Mouse (Mus musculus) embryonic fibroblast, embryonic 13.5 days (primary cell): ENCODE measurements around the gene Cdkn2aip. TPM values are rescaled to one million over a fixed set of nuclear protein-coding genes. Genes with fewer than 3 reads are reported as not detected.

Experiments used
- H3K27ac ChIP-seq: 2 replicates; pipeline ENCODE4 v1.5.1; 2012; ENCODE audit warnings: low read length, control low read depth, inconsistent platforms; ENCODE audit not compliant: insufficient read depth
- H3K4me1 ChIP-seq: 2 replicates; pipeline ENCODE4 v1.6.1; 2011; ENCODE audit warnings: low read length; ENCODE audit not compliant: control insufficient read depth, insufficient read depth
- H3K4me3 ChIP-seq: 2 replicates; pipeline ENCODE4 v1.5.1; 2011; ENCODE audit warnings: mild to moderate bottlenecking, control low read depth, low read length; ENCODE audit not compliant: insufficient read depth
- CTCF ChIP-seq: IDR thresholded peaks from 2 replicates; pipeline ENCODE4 v1.5.1; 2011; ENCODE audit warnings: mild to moderate bottlenecking, control low read depth, low read length, moderate library complexity, borderline replicate concordance; ENCODE audit not compliant: insufficient read depth
- POLR2A ChIP-seq: IDR thresholded peaks from 2 replicates; pipeline ENCODE4 v1.6.1; 2011; ENCODE audit warnings: low read depth, mild to moderate bottlenecking, control low read depth, low read length, moderate library complexity
- polyA plus RNA-seq: library from polyadenylated mRNA; stranded (reverse); fragments of >200 nt; gene quantifications from 2 replicates; pipeline ENCODE4 v1.2.4, GENCODE M21; 2011; ENCODE audit warnings: low read depth; ENCODE audit not compliant: missing spikeins, insufficient read length

Cdkn2aip gene
- 9.8 and 10.4 TPM in 2 replicates for polyA plus RNA-seq

DNA sequence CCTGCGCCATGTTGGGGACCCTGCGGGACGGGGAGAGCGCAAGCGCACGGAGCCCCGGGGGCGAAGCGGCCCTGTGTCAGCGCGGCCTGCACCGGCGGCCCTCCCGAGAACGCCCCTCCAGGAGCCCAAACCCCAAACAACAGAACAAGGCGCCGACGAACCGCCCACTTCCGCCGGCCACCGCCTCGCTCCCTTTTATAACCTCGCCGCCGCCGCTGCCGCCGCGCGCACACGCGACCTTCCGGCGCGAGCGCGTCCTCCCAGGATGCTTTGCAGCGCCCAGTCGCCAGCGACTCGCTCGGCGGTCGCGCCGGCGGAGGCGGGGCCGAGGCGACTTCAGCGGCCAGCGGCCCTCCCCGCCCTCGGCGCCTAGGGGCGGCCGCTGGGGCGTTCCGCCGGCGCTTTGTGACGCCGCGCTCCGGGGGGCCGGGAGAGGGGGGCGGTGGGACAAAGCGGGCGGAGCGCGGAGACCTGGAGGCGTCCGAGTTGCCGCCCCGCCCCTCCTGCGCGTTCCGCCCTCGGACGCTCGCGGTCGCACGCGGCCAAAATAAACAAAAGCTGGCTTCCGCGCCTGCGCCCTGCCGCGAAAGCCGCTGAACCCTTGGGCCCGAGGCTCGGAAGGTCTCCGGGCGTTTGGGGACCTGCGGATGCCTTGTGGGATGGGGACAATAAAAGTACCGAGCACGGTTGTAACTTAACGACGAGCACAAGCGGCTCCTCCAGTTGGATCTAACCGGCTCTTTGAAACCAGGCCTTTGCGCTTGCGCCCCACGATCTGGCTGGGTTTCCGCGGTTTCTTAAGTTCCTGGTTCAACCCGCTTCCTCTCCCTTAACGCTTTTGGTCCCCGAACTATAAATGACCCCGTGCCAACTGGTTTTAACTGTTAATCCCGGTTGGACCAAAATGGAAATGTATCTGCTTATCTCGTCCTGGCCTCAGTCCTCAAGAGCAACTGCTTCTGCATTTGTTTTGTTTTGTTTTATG is at the start of gene Cdkn2aip:
TSS of gene Cdkn2aip (minus strand) at position 172 of the 985 bp plus-strand sequence.
- 0 out of 2 replicates have a peak, but pooled peaks cover 4% of the 10 kb centered on the region for H3K4me1 ChIP-seq
- peak within 1 kb of the TSS; percentile 91 for H3K4me3 ChIP-seq
- TF ChIP-seq CTCF (no peak), POLR2A (peak; percentile 86)
- peak within 1 kb of the TSS; percentile 95 for H3K27ac ChIP-seq

DNA sequence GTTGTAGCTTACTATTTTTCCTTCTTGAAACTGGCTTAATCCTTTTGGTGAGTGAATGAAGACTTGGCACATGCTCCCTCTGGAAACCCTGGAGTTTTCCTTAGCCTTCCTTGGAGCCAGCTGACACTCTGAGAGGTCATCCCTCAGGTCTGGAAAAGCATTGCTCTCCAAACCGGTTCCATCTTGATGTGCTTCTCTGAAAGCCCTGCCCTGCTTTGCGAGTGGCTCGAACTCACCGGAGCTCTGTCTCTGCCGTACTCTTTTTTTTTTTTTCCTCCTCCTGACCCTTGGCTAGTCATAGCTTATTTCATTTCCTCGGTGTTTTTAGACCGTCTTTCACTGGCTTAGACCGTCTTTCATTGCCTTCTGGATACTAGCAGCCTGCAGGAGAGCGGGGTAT is 49.5 kb upstream of the Cdkn2aip start:
- H3K4me1 ChIP-seq = peaks cover 2% of the 10 kb centered on the region; the same call in 1 of the 2 replicates
- H3K4me3 ChIP-seq = no peak overlapping the region
- no peak for TF ChIP-seq CTCF
- TF ChIP-seq POLR2A = no peak
- no peak overlapping the region for H3K27ac ChIP-seq

DNA sequence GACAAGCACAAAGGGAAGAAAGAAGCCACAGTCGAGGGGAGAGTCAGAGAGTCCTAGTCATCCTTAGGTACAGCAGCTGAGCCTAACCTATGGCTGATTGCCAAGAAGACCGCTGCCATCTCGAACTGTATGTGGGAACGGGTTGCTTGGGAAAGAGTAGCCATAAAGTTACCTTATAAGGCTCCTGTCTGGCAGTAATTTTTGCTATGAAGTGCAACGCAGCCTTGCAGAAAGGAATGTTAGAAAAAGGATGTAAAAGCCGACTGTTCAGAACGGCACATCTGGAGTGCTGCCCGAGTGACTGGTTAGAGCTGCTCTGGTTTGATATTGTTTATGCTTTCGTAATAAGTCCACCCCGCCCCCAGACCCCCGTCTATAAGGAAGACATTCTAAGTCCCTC is 47.0 kb upstream of the Cdkn2aip start:
- no peak for TF ChIP-seq CTCF
- TF ChIP-seq POLR2A = no peak
- H3K27ac ChIP-seq = no peak overlapping the region
- H3K4me1 ChIP-seq = peaks cover 2% of the 10 kb centered on the region; the same call in 1 of the 2 replicates
- no peak overlapping the region for H3K4me3 ChIP-seq

DNA sequence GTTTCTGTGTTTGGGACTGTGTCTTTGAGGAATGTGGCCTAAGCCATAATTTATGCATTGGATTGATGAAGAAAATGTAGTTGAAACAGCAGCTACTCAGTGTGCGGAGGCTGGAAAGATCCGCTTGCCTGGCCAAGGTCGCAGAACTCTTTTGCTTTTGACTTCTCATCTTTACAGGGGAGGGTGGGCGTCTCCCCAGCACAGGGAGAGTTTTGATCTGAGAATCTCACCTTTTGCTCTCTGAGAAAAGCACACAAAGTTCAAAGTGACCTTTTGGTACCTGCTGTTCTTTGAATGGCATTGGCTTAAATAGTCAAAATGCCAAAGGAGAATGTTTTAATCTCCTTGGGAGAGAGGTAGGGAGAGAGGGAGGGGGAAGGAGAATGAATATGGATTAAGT is 46.5 kb upstream of the Cdkn2aip start:
- no peak for TF ChIP-seq CTCF
- TF ChIP-seq POLR2A = no peak

GRCm38 (mm10) chr8:47753121-47753520 is 39.4 kb upstream of the Cdkn2aip start:
- TF ChIP-seq CTCF = no peak
- no peak for TF ChIP-seq POLR2A

More for the DNA sequence above, 46.5 kb upstream of the Cdkn2aip start:
- Histone ChIP-seq H3K27ac (no peak overlapping the region), H3K4me1 (peaks cover 2% of the 10 kb centered on the region; the same call in 1 of the 2 replicates), H3K4me3 (no peak overlapping the region)

DNA sequence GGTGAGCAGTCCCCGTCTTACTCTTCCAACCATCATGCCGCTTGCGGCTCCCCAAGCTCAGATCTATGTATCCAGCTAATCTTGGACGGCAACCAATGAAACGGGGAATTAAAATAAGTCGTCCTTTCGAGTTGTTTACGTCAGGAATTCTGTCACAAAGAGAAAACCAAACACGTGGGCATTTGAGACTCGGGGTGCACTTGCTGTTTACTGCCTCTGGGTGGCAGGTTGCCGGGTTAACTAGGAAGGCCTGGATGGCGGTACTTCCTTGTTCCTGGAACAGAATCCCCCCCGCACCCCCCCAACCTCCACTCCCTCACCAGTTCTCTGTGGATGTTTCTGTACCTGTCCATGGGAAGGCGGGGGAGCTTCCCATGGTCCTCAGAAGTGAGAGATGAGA is 36.4 kb upstream of the Cdkn2aip start:
- Histone ChIP-seq H3K4me3 (no peak overlapping the region), H3K27ac (no peak overlapping the region), H3K4me1 (no peaks in the 10 kb centered on the region)
- TF ChIP-seq POLR2A (no peak), CTCF (no peak)

More at GRCm38 (mm10) chr8:47753121-47753520, 39.4 kb upstream of the Cdkn2aip start:
- H3K4me1 ChIP-seq = no peaks in the 10 kb centered on the region
- H3K27ac ChIP-seq = no peak overlapping the region
- no peak overlapping the region for H3K4me3 ChIP-seq

GRCm38 (mm10) chr8:47749491-47749890 is 35.8 kb upstream of the Cdkn2aip start:
- no peak for TF ChIP-seq CTCF
- TF ChIP-seq POLR2A = no peak
- H3K4me1 ChIP-seq = no peaks in the 10 kb centered on the region
- H3K27ac ChIP-seq = no peak overlapping the region
- no peak overlapping the region for H3K4me3 ChIP-seq

- Histone ChIP-seq H3K27ac (no peak overlapping the region), H3K4me1 (no peaks in the 10 kb centered on the region), H3K4me3 (no peak overlapping the region)
- no peak for TF ChIP-seq CTCF
- TF ChIP-seq POLR2A = no peak
Observed at GRCm38 (mm10) chr8:47746304-47746703, 32.6 kb upstream of the Cdkn2aip start.

GRCm38 (mm10) chr8:47745848-47746247 is 32.1 kb upstream of the Cdkn2aip start:
- H3K4me3 ChIP-seq = no peak overlapping the region
- TF ChIP-seq CTCF (no peak), POLR2A (no peak)
- no peaks in the 10 kb centered on the region for H3K4me1 ChIP-seq
- no peak overlapping the region for H3K27ac ChIP-seq

- Histone ChIP-seq H3K4me1 (no peaks in the 10 kb centered on the region), H3K27ac (no peak overlapping the region), H3K4me3 (no peak overlapping the region)
- no peak for TF ChIP-seq CTCF
- no peak for TF ChIP-seq POLR2A
Observed at GRCm38 (mm10) chr8:47744803-47745202, 31.1 kb upstream of the Cdkn2aip start.
